Mouse (Mus musculus) bone marrow, adult 2 months (tissue): ENCODE results near the gene Ppcs.

Experiments used
- CTCF ChIP-seq: fragments of 200-500 bp; IDR thresholded peaks from 2 replicates; pipeline ENCODE4 v1.5.1; 2011; ENCODE audit warnings: low read length, control low read depth; ENCODE audit not compliant: control insufficient read depth, insufficient read depth
- POLR2A ChIP-seq: fragments of 200-500 bp; IDR thresholded peaks from 2 replicates; pipeline ENCODE4 v1.6.1; 2011; ENCODE audit warnings: low read depth, mild to moderate bottlenecking, control low read depth, low read length, borderline replicate concordance; ENCODE audit not compliant: control insufficient read depth

GRCm38 (mm10) chr4:119462457-119462856 is 40.2 kb upstream of the Ppcs start:
- no peak for TF ChIP-seq CTCF
- no peak for TF ChIP-seq POLR2A
